Mouse (Mus musculus) liver, postnatal 0 days (tissue): Measurements from ENCODE around the gene Timp2. TPM values are rescaled to one million over a fixed set of nuclear protein-coding genes. Genes with fewer than 3 reads are reported as not detected.
"Not testable (repeated sequence)": the region's sequence is repeated elsewhere in the genome, so short reads cannot be mapped to it uniquely, and the experiment has no call there.

ENCODE experiments used
- ATAC-seq: fragments of 200-750 bp; cut with Nextera tagmentation; 2 replicates; pipeline ENCODE4 v1.8.0; 2017; ENCODE audit warnings: mild to moderate bottlenecking, moderate library complexity
- DNase-seq: peaks from one replicate; pipeline ENCODE4 v3.0.0-alpha.2; 2016
- H3K27ac ChIP-seq: fragments of 300-500 bp; sonication (generic); 2 replicates; pipeline ENCODE4 v1.5.1; 2014; ENCODE audit warnings: antibody characterized with exemption, moderate library complexity, mild to moderate bottlenecking, low read depth
- H3K27me3 ChIP-seq: fragments of 300-500 bp; sonication (generic); 2 replicates; pipeline ENCODE4 v1.6.1; 2014; ENCODE audit warnings: low read length, control low read depth, mixed read lengths; ENCODE audit not compliant: insufficient read depth
- H3K36me3 ChIP-seq: fragments of 300-500 bp; sonication (generic); replicated peaks from 2 replicates; pipeline ENCODE4 v1.6.1; 2014; ENCODE audit warnings: mild to moderate bottlenecking, control low read depth, low read length, moderate library complexity, mixed read lengths; ENCODE audit not compliant: insufficient read depth
- H3K4me1 ChIP-seq: fragments of 300-500 bp; sonication (generic); 2 replicates; pipeline ENCODE4 v1.6.1; 2014; ENCODE audit warnings: antibody characterized with exemption, mild to moderate bottlenecking, control low read depth; ENCODE audit not compliant: insufficient read depth
- H3K4me2 ChIP-seq: fragments of 300-500 bp; sonication (generic); 2 replicates; pipeline ENCODE4 v1.6.1; 2014; ENCODE audit warnings: low read depth, mild to moderate bottlenecking, low read length, moderate library complexity, mixed read lengths
- H3K4me3 ChIP-seq: fragments of 300-500 bp; sonication (generic); 2 replicates; pipeline ENCODE4 v1.5.1; 2014; ENCODE audit warnings: low read depth, low read length
- H3K9ac ChIP-seq: fragments of 300-500 bp; sonication (generic); replicated peaks from 2 replicates; pipeline ENCODE4 v1.6.1; 2014; ENCODE audit warnings: mild to moderate bottlenecking, moderate library complexity
- H3K9me3 ChIP-seq: fragments of 300-500 bp; sonication (generic); 2 replicates; pipeline ENCODE4 v1.6.1; 2016; ENCODE audit warnings: mild to moderate bottlenecking, control low read depth, low read length, mixed read lengths
- CTCF ChIP-seq: sonication (generic); IDR thresholded peaks from 2 replicates; pipeline ENCODE4 v1.5.1; 2016; ENCODE audit warnings: antibody characterized with exemption, low read depth
- EP300 ChIP-seq: IDR thresholded peaks from 2 replicates; pipeline ENCODE4 v1.6.1; 2016; ENCODE audit warnings: antibody characterized with exemption, low read depth, mild to moderate bottlenecking
- WGBS: fragments of 180-500 bp; shearing (Covaris S2); extraction: QIAGEN DNeasy Blood & Tissue Kit; methylation state at CpG from one replicate; pipeline ENCODE4 v1.1.7; 2014; ENCODE audit not compliant: insufficient replicate concordance; 5-methylcytosine and 5-hydroxymethylcytosine counted together
- polyA plus RNA-seq: library from polyadenylated mRNA; unstranded; fragments of >200 nt; fragmentation: Nextera tagmentation; extraction: Ambion mirVana; gene quantifications from 2 replicates; pipeline ENCODE4 v1.2.1, GENCODE M21; 2015

Timp2 gene
- polyA plus RNA-seq, 1 experiment from 2014 or later = 8.4 TPM

GRCm38 (mm10) chr11:118400566-118400936 is 45.0 kb upstream of the Timp2 start:
- Histone ChIP-seq H3K27ac (peak overlapping the region; percentile 93), H3K9me3 (no peaks in the 10 kb centered on the region), H3K9ac (peak overlapping the region; percentile 64), H3K36me3 (peaks cover 25% of the 10 kb centered on the region), H3K4me3 (peak overlapping the region; percentile 46), H3K4me1 (peaks cover 17% of the 10 kb centered on the region), H3K4me2 (peak overlapping the region; percentile 58), H3K27me3 (no peaks in the 10 kb centered on the region)
- DNase-seq (no peak), ATAC-seq (no peak)
- TF ChIP-seq EP300 (no peak), CTCF (no peak)
- WGBS = 10% methylated on average over 6 of the region's 6 CpGs

GRCm38 (mm10) chr11:118399891-118400565 is 44.5 kb upstream of the Timp2 start:
- Histone ChIP-seq H3K9ac (peak overlapping the region; percentile 64), H3K4me2 (peak overlapping the region; percentile 58), H3K4me3 (peak overlapping the region; percentile 46), H3K9me3 (no peaks in the 10 kb centered on the region), H3K27me3 (no peaks in the 10 kb centered on the region), H3K36me3 (peaks cover 29% of the 10 kb centered on the region), H3K4me1 (peaks cover 17% of the 10 kb centered on the region), H3K27ac (peak overlapping the region; percentile 93; the same call in 1 of the 2 replicates)
- TF ChIP-seq CTCF (no peak), EP300 (no peak; the same call in 1 of the 2 replicates)
- WGBS = 22% methylated on average over 5 of the region's 5 CpGs
- ATAC-seq (peak; percentile 20; the same call in 1 of the 2 replicates), DNase-seq (no peak)

GRCm38 (mm10) chr11:118397806-118398530 is 42.4 kb upstream of the Timp2 start:
- Histone ChIP-seq H3K9me3 (no peaks in the 10 kb centered on the region), H3K27ac (no peak overlapping the region), H3K36me3 (peaks cover 47% of the 10 kb centered on the region), H3K4me1 (peaks cover 17% of the 10 kb centered on the region), H3K27me3 (no peaks in the 10 kb centered on the region), H3K9ac (no peak overlapping the region), H3K4me2 (no peak overlapping the region), H3K4me3 (no peak overlapping the region)
- TF ChIP-seq EP300 (no peak), CTCF (no peak)
- no peak for ATAC-seq
- DNase-seq = no peak
- WGBS = 85% methylated on average over 26 of the region's 26 CpGs

GRCm38 (mm10) chr11:118394538-118394937 is 39.0 kb upstream of the Timp2 start:
- H3K27ac ChIP-seq = no peak overlapping the region
- no peak overlapping the region for H3K4me3 ChIP-seq
- peaks cover 53% of the 10 kb centered on the region for H3K36me3 ChIP-seq
- no peak overlapping the region for H3K9ac ChIP-seq
- no peak overlapping the region for H3K4me2 ChIP-seq
- DNase-seq (no peak), ATAC-seq (no peak)
- H3K27me3 ChIP-seq = no peaks in the 10 kb centered on the region
- H3K9me3 ChIP-seq = no peaks in the 10 kb centered on the region
- peaks cover under 1% of the 10 kb centered on the region; the same call in 1 of the 2 replicates for H3K4me1 ChIP-seq
- WGBS = 67% methylated on average over 6 of the region's 6 CpGs
- no peak for TF ChIP-seq CTCF
- TF ChIP-seq EP300 = no peak

GRCm38 (mm10) chr11:118393991-118394390 is 38.5 kb upstream of the Timp2 start:
- H3K4me2 ChIP-seq = no peak overlapping the region
- ATAC-seq (no peak), DNase-seq (no peak)
- H3K9ac ChIP-seq = no peak overlapping the region
- no peaks in the 10 kb centered on the region for H3K27me3 ChIP-seq
- no peak overlapping the region for H3K27ac ChIP-seq
- H3K36me3 ChIP-seq = peaks cover 53% of the 10 kb centered on the region
- H3K4me1 ChIP-seq = no peaks in the 10 kb centered on the region
- 63% methylated on average over 5 of the region's 5 CpGs for WGBS
- H3K4me3 ChIP-seq = no peak overlapping the region
- no peak for TF ChIP-seq CTCF
- no peak for TF ChIP-seq EP300
- no peaks in the 10 kb centered on the region for H3K9me3 ChIP-seq

GRCm38 (mm10) chr11:118387816-118388215 is 32.3 kb upstream of the Timp2 start:
- ATAC-seq, H3K27ac ChIP-seq, H3K27me3 ChIP-seq, H3K4me3 ChIP-seq, H3K9ac ChIP-seq, H3K4me1 ChIP-seq, H3K4me2 ChIP-seq, H3K36me3 ChIP-seq, DNase-seq, H3K9me3 ChIP-seq: not testable (repeated sequence)
- WGBS = 82% methylated on average over 13 of the region's 13 CpGs
